Mouse (Mus musculus) kidney, adult 10 weeks (tissue): ENCODE data around the gene Gm17324. TPM values are rescaled to one million over a fixed set of nuclear protein-coding genes. Genes with fewer than 3 reads are reported as not detected.

ENCODE experiments used
- polyA plus RNA-seq: library from polyadenylated mRNA; stranded (reverse); fragments of 350-450 nt; fragmentation: Illumina TruSeq; extraction: RNeasy Lipid Tissue Mini Kit (QIAGEN cat#74804); gene quantifications from one replicate; pipeline ENCODE4 v1.2.3, GENCODE M21; 2014; ENCODE audit warnings: low read depth, low replicate concordance

The Gm17324 gene
- not detected for polyA plus RNA-seq

DNA sequence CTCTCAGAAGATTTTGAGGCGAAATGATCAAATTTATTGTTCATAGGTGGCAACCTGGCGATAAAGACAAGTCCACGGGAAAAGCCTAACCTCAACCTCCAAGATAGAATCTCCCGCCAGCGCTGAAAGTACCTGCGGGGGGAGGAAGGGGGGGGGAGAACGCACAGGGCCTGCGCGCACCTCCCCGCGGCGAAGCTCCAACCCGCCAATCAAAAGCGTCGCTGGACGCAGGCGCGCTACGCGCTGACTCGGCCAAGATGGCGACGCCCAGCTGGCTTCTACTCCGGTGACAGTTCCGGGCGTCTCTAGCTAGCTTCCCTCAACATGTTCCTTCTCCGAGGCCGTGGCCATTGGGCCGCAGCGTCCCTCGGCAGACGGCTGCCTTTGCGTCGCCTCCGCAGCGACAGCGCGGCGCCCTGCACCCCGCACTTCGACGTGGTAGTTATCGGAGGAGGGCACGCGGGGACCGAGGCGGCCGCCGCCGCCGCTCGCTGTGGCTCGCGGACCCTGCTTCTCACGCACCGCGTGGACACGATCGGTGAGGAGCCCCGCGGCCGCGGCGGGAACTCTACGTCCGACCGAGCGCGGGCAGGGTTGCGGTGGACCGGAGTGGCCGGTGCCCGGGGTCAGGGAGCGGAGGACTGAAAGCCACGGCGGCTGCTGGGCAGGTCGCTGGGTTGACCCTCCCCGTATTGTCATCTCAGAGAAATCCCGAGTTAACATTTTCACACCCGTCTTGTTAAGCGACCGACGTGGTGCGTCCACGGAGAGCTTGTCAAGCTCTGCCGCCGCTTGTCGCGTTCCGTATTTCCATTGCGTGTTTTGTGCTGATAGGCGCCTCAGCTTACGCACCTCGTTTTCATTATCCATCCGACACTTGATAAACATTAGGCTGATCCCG, at the start of gene Gm17324, which contains the start of gene Mto1:
Gm17324 (minus strand) TSS at position 814 of the 901 bp plus-strand sequence.
Mto1 (plus strand) TSS at position 236 of the 901 bp plus-strand sequence.

DNA sequence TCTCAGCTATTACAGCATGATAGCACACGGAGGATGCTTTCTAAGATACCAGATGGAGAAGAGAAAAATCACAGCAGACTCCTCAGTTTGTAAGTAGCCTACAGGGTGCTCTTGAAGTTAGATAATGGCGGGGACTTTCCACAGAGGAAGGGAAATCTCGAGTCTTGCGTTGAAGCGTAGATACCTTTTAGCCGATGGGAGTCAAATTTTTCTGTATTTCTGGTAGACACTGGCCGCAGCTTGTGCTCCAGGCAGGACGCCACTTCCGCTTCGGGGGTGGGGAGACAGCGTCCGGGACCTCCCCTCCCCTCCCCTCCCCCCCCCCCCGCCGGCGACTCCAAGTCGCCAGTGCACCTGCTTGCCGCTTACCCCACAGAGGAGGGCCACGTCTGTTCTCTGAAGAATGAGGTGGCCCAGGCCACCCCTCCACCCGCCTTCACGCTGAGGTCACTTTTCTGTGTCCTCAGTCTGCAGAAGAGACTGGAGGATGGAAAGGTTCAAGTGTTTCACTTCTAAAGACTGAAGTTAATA, 40.4 kb upstream of the Gm17324 start, which contains the start of gene Eef1a1:
Eef1a1 (minus strand) TSS at position 262 of the 531 bp plus-strand sequence.

DNA sequence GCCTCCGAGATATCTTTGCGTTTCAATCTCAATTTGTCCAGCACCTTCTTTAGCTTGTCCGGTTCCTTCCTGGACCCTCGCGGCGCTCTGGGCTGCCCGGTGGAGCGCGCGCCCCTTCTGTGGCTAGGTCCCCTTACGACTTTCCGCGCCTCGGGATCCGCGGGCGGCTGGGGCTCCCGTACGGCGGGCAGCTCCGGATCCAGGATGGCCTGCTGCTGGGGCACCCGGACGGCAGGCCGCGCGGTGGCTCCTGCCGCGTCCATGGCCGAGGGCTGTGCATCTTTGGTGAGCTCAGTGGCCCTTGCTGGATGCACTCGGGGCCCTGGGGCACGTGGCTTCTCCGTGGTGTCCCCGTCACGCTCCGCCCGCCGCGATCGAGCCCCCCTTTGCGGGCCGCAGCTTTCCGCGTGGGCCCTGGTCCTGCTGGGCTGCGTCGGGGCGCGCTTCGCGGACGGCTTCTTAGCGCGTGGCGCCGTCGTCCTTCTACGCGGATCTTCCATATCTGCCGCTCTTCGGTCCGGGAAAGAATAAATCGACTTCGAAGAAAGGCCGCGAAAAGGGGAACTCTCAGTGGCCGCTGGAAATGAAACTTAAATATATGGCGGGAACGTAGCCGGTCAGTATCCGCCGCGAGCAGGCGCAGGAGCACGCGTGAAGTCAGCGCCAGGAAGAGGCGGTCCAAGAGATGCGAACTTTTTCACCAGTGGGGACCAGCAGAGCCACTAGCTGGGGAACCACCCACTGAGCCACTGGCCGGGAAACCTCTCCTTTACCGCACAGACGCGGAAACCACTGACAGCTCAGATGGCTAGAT, 5.8 kb downstream of the Gm17324 start, which contains the start of gene Cgas:
Cgas (minus strand) TSS at position 659 of the 814 bp plus-strand sequence.

Other genes starting within 250 kb of the Gm17324 start
- gene Gsta1, start 218.1 kb downstream of the Gm17324 start, polyA plus RNA-seq = 11.3 TPM
- gene Gm3776, start 191.7 kb downstream of the Gm17324 start, polyA plus RNA-seq = not detected
- 86.5 TPM for gene Gm10639, start 158.9 kb downstream of the Gm17324 start, polyA plus RNA-seq
- not detected for gene Omt2a, start 134.0 kb downstream of the Gm17324 start, polyA plus RNA-seq
- gene Omt2b, start 121.2 kb downstream of the Gm17324 start, polyA plus RNA-seq = not detected
- 2,120 TPM for gene Gsta2, start 93.0 kb downstream of the Gm17324 start, polyA plus RNA-seq
- not detected for gene Dppa5a, start 80.6 kb downstream of the Gm17324 start, polyA plus RNA-seq
- gene Ooep, start 70.1 kb downstream of the Gm17324 start, polyA plus RNA-seq = not detected
- 0.24 TPM for gene Ddx43, start 53.0 kb downstream of the Gm17324 start, polyA plus RNA-seq
- gene Cgas, start 5.5 kb downstream of the Gm17324 start, polyA plus RNA-seq = 0.77 TPM
- gene Mto1, start 578 bp downstream of the Gm17324 start, polyA plus RNA-seq = 26.3 TPM
- 4,098 TPM for gene Eef1a1, start 40.4 kb upstream of the Gm17324 start, polyA plus RNA-seq
- gene Slc17a5, start 139.3 kb upstream of the Gm17324 start, polyA plus RNA-seq = 66.3 TPM
- gene Cd109, start 166.8 kb upstream of the Gm17324 start, polyA plus RNA-seq = 1.3 TPM